Mouse (Mus musculus): ENCODE results near the gene Oxtr. TPM values are rescaled to one million over a fixed set of nuclear protein-coding genes. Genes with fewer than 3 reads are reported as not detected.

Gene Oxtr
- polyA plus RNA-seq, 1 experiment from 2014 or later: 0.21 TPM

GRCm38 (mm10) chr6:112509590-112510131 is 19.9 kb upstream of the Oxtr start:
- Histone ChIP-seq H3K4me2 (ENCODE audit: low read depth, low read length) (no peak overlapping the region), H3K4me1 (ENCODE audit: control insufficient read depth, insufficient read depth, low read length) (no peaks in the 10 kb centered on the region), H3K27me3 (ENCODE audit: control insufficient read depth, insufficient read depth, low read length) (no peaks in the 10 kb centered on the region)

GRCm38 (mm10) chr6:112507617-112508016 is 17.9 kb upstream of the Oxtr start:
- H3K27me3 ChIP-seq (ENCODE audit: control insufficient read depth, insufficient read depth, low read length): no peaks in the 10 kb centered on the region
- H3K27ac ChIP-seq (replicated peaks; ENCODE audit: low read depth, low read length): no peak overlapping the region
- no peak overlapping the region for H3K9ac ChIP-seq (replicated peaks; ENCODE audit: low read length)
- no peak for DNase-seq (ENCODE audit: low spot score)
- 80% methylated on average over 2 of the region's 2 CpGs for WGBS
- H3K36me3 ChIP-seq (replicated peaks; ENCODE audit: control insufficient read depth, insufficient read depth, low read depth, low read length): no peaks in the 10 kb centered on the region
- ATAC-seq (replicated peaks; ENCODE audit: insufficient number of reproducible peaks, low FRiP score, low TSS enrichment, low read depth): no peak
- no peaks in the 10 kb centered on the region for H3K4me1 ChIP-seq (ENCODE audit: control insufficient read depth, insufficient read depth, low read length)
- H3K9me3 ChIP-seq (replicated peaks; ENCODE audit: control insufficient read depth, low read length): no peaks in the 10 kb centered on the region
- no peak overlapping the region for H3K4me2 ChIP-seq (ENCODE audit: low read depth, low read length)
- H3K4me3 ChIP-seq (ENCODE audit: low read depth, low read length): no peak overlapping the region

More at GRCm38 (mm10) chr6:112509590-112510131, 19.9 kb upstream of the Oxtr start:
- WGBS: 63% methylated on average over 2 of the region's 2 CpGs
- H3K36me3 ChIP-seq (replicated peaks; ENCODE audit: control insufficient read depth, insufficient read depth, low read depth, low read length): no peaks in the 10 kb centered on the region
- no peak overlapping the region for H3K4me3 ChIP-seq (ENCODE audit: low read depth, low read length)
- ATAC-seq (replicated peaks; ENCODE audit: insufficient number of reproducible peaks, low FRiP score, low TSS enrichment, low read depth) (no peak), DNase-seq (ENCODE audit: low spot score) (no peak)
- no peaks in the 10 kb centered on the region for H3K9me3 ChIP-seq (replicated peaks; ENCODE audit: control insufficient read depth, low read length)
- H3K27ac ChIP-seq (replicated peaks; ENCODE audit: low read depth, low read length): no peak overlapping the region
- no peak overlapping the region for H3K9ac ChIP-seq (replicated peaks; ENCODE audit: low read length)

GRCm38 (mm10) chr6:112501156-112501555 is 11.4 kb upstream of the Oxtr start:
- no peaks in the 10 kb centered on the region for H3K9me3 ChIP-seq (replicated peaks; ENCODE audit: control insufficient read depth, low read length)
- no peak overlapping the region for H3K27ac ChIP-seq (replicated peaks; ENCODE audit: low read depth, low read length)
- no peak overlapping the region for H3K4me2 ChIP-seq (ENCODE audit: low read depth, low read length)
- H3K9ac ChIP-seq (replicated peaks; ENCODE audit: low read length): no peak overlapping the region
- DNase-seq (ENCODE audit: low spot score) (no peak), ATAC-seq (replicated peaks; ENCODE audit: insufficient number of reproducible peaks, low FRiP score, low TSS enrichment, low read depth) (no peak)
- H3K27me3 ChIP-seq (ENCODE audit: control insufficient read depth, insufficient read depth, low read length): no peaks in the 10 kb centered on the region
- 82% methylated on average over 2 of the region's 2 CpGs for WGBS
- no peak overlapping the region for H3K4me3 ChIP-seq (ENCODE audit: low read depth, low read length)
- H3K4me1 ChIP-seq (ENCODE audit: control insufficient read depth, insufficient read depth, low read length): no peaks in the 10 kb centered on the region
- no peaks in the 10 kb centered on the region for H3K36me3 ChIP-seq (replicated peaks; ENCODE audit: control insufficient read depth, insufficient read depth, low read depth, low read length)

GRCm38 (mm10) chr6:112499456-112499855 is 9.7 kb upstream of the Oxtr start:
- Histone ChIP-seq H3K4me2 (ENCODE audit: low read depth, low read length) (no peak overlapping the region), H3K9me3 (replicated peaks; ENCODE audit: control insufficient read depth, low read length) (no peaks in the 10 kb centered on the region)
- no peak for ATAC-seq (replicated peaks; ENCODE audit: insufficient number of reproducible peaks, low FRiP score, low TSS enrichment, low read depth)

GRCm38 (mm10) chr6:112498716-112499115 is 9.0 kb upstream of the Oxtr start:
- ATAC-seq (replicated peaks; ENCODE audit: insufficient number of reproducible peaks, low FRiP score, low TSS enrichment, low read depth): no peak

More at GRCm38 (mm10) chr6:112499456-112499855, 9.7 kb upstream of the Oxtr start:
- no peak for DNase-seq (ENCODE audit: low spot score)
- H3K9ac ChIP-seq (replicated peaks; ENCODE audit: low read length): no peak overlapping the region
- 75% methylated on average over 2 of the region's 2 CpGs for WGBS
- H3K36me3 ChIP-seq (replicated peaks; ENCODE audit: control insufficient read depth, insufficient read depth, low read depth, low read length): no peaks in the 10 kb centered on the region
- no peaks in the 10 kb centered on the region for H3K27me3 ChIP-seq (ENCODE audit: control insufficient read depth, insufficient read depth, low read length)
- H3K27ac ChIP-seq (replicated peaks; ENCODE audit: low read depth, low read length): no peak overlapping the region
- H3K4me1 ChIP-seq (ENCODE audit: control insufficient read depth, insufficient read depth, low read length): no peaks in the 10 kb centered on the region
- H3K4me3 ChIP-seq (ENCODE audit: low read depth, low read length): no peak overlapping the region

GRCm38 (mm10) chr6:112497456-112497855 is 7.7 kb upstream of the Oxtr start:
- 80% methylated on average over 2 of the region's 2 CpGs for WGBS
- Histone ChIP-seq H3K9me3 (replicated peaks; ENCODE audit: control insufficient read depth, low read length) (no peaks in the 10 kb centered on the region), H3K4me3 (ENCODE audit: low read depth, low read length) (no peak overlapping the region), H3K4me2 (ENCODE audit: low read depth, low read length) (no peak overlapping the region), H3K27ac (replicated peaks; ENCODE audit: low read depth, low read length) (no peak overlapping the region), H3K36me3 (replicated peaks; ENCODE audit: control insufficient read depth, insufficient read depth, low read depth, low read length) (no peaks in the 10 kb centered on the region), H3K27me3 (ENCODE audit: control insufficient read depth, insufficient read depth, low read length) (no peaks in the 10 kb centered on the region), H3K4me1 (ENCODE audit: control insufficient read depth, insufficient read depth, low read length) (no peaks in the 10 kb centered on the region), H3K9ac (replicated peaks; ENCODE audit: low read length) (no peak overlapping the region)
- no peak for DNase-seq (ENCODE audit: low spot score)
- no peak for ATAC-seq (replicated peaks; ENCODE audit: insufficient number of reproducible peaks, low FRiP score, low TSS enrichment, low read depth)

More at GRCm38 (mm10) chr6:112498716-112499115, 9.0 kb upstream of the Oxtr start:
- DNase-seq (ENCODE audit: low spot score): no peak
- no peak overlapping the region for H3K4me2 ChIP-seq (ENCODE audit: low read depth, low read length)
- no peak overlapping the region for H3K27ac ChIP-seq (replicated peaks; ENCODE audit: low read depth, low read length)
- no peaks in the 10 kb centered on the region for H3K27me3 ChIP-seq (ENCODE audit: control insufficient read depth, insufficient read depth, low read length)
- no peaks in the 10 kb centered on the region for H3K4me1 ChIP-seq (ENCODE audit: control insufficient read depth, insufficient read depth, low read length)
- H3K9me3 ChIP-seq (replicated peaks; ENCODE audit: control insufficient read depth, low read length): no peaks in the 10 kb centered on the region
- H3K4me3 ChIP-seq (ENCODE audit: low read depth, low read length): no peak overlapping the region
- WGBS: 95% methylated on average over 3 of the region's 3 CpGs
- no peak overlapping the region for H3K9ac ChIP-seq (replicated peaks; ENCODE audit: low read length)
- H3K36me3 ChIP-seq (replicated peaks; ENCODE audit: control insufficient read depth, insufficient read depth, low read depth, low read length): no peaks in the 10 kb centered on the region

- Histone ChIP-seq H3K36me3 (replicated peaks; ENCODE audit: control insufficient read depth, insufficient read depth, low read depth, low read length) (no peaks in the 10 kb centered on the region), H3K27ac (replicated peaks; ENCODE audit: low read depth, low read length) (no peak overlapping the region), H3K9me3 (replicated peaks; ENCODE audit: control insufficient read depth, low read length) (no peaks in the 10 kb centered on the region), H3K4me1 (ENCODE audit: control insufficient read depth, insufficient read depth, low read length) (no peaks in the 10 kb centered on the region), H3K4me2 (ENCODE audit: low read depth, low read length) (no peak overlapping the region), H3K4me3 (ENCODE audit: low read depth, low read length) (no peak overlapping the region), H3K9ac (replicated peaks; ENCODE audit: low read length) (no peak overlapping the region), H3K27me3 (ENCODE audit: control insufficient read depth, insufficient read depth, low read length) (no peaks in the 10 kb centered on the region)
- 68% methylated on average over 8 of the region's 8 CpGs for WGBS
- no peak for ATAC-seq (replicated peaks; ENCODE audit: insufficient number of reproducible peaks, low FRiP score, low TSS enrichment, low read depth)
- no peak for DNase-seq (ENCODE audit: low spot score)
These were observed 6.7 kb upstream of the Oxtr start for GRCm38 (mm10) chr6:112496291-112497060.

GRCm38 (mm10) chr6:112495219-112495618 is 5.5 kb upstream of the Oxtr start:
- H3K4me1 ChIP-seq (ENCODE audit: control insufficient read depth, insufficient read depth, low read length): no peaks in the 10 kb centered on the region
- H3K36me3 ChIP-seq (replicated peaks; ENCODE audit: control insufficient read depth, insufficient read depth, low read depth, low read length): no peaks in the 10 kb centered on the region
- H3K4me3 ChIP-seq (ENCODE audit: low read depth, low read length): no peak overlapping the region
- WGBS: 45% methylated on average over 4 of the region's 4 CpGs
- H3K4me2 ChIP-seq (ENCODE audit: low read depth, low read length): no peak overlapping the region
- no peak overlapping the region for H3K9ac ChIP-seq (replicated peaks; ENCODE audit: low read length)
- H3K27ac ChIP-seq (replicated peaks; ENCODE audit: low read depth, low read length): no peak overlapping the region
- no peak for DNase-seq (ENCODE audit: low spot score)
- H3K27me3 ChIP-seq (ENCODE audit: control insufficient read depth, insufficient read depth, low read length): peaks cover 5% of the 10 kb centered on the region
- no peaks in the 10 kb centered on the region for H3K9me3 ChIP-seq (replicated peaks; ENCODE audit: control insufficient read depth, low read length)
- no peak for ATAC-seq (replicated peaks; ENCODE audit: insufficient number of reproducible peaks, low FRiP score, low TSS enrichment, low read depth)
